Mouse (Mus musculus) heart, adult 2 months (tissue): ENCODE data around the gene Apod. TPM values are rescaled to one million over a fixed set of nuclear protein-coding genes. Genes with fewer than 3 reads are reported as not detected.
A peak's percentile ranks its signal among the peaks of the same experiment; 100 is the strongest.

Experiments used
- DNase-seq, 2 experiments: peaks; one replicate each; pipeline ENCODE4 v3.0.0; 2021
- H3K27ac ChIP-seq: fragments of 200-600 bp; 2 replicates; pipeline ENCODE4 v1.8.1; 2022
- H3K27me3 ChIP-seq: fragments of 200-500 bp; 2 replicates; pipeline ENCODE4 v1.6.1; 2012; ENCODE audit warnings: mild to moderate bottlenecking, low read length, inconsistent platforms, mixed read lengths; ENCODE audit not compliant: control insufficient read depth, insufficient read depth
- H3K36me3 ChIP-seq: fragments of 200-500 bp; 2 replicates; pipeline ENCODE4 v1.6.1; 2012; ENCODE audit warnings: low read length, inconsistent platforms; ENCODE audit not compliant: control insufficient read depth, insufficient read depth
- H3K4me1 ChIP-seq: fragments of 200-500 bp; 2 replicates; pipeline ENCODE4 v1.6.1; 2011; ENCODE audit warnings: low read length; ENCODE audit not compliant: control insufficient read depth, insufficient read depth
- H3K4me3 ChIP-seq: fragments of 200-600 bp; 2 replicates; pipeline ENCODE4 v1.8.1; 2022
- H3K79me2 ChIP-seq: fragments of 200-500 bp; replicated peaks from 2 replicates; pipeline ENCODE4 v1.6.1; 2012; ENCODE audit warnings: mild to moderate bottlenecking, inconsistent platforms, low read length, moderate library complexity, mixed read lengths; ENCODE audit not compliant: control insufficient read depth, insufficient read depth
- H3K9ac ChIP-seq: fragments of 200-500 bp; 2 replicates; pipeline ENCODE4 v1.6.1; 2012; ENCODE audit warnings: low read depth, mild to moderate bottlenecking, control low read depth, inconsistent platforms, low read length, mixed read lengths
- CTCF ChIP-seq: fragments of 200-600 bp; IDR thresholded peaks from 2 replicates; pipeline ENCODE4 v1.8.1; 2022; ENCODE audit warnings: antibody characterized with exemption, mild to moderate bottlenecking, moderate library complexity
- EP300 ChIP-seq: fragments of 200-500 bp; IDR thresholded peaks from 2 replicates; pipeline ENCODE4 v1.6.1; 2011; ENCODE audit warnings: low read depth, low read length, control low read depth; ENCODE audit not compliant: insufficient read depth
- POLR2A ChIP-seq: fragments of 200-500 bp; IDR thresholded peaks from 2 replicates; pipeline ENCODE4 v1.6.1; 2011; ENCODE audit warnings: mild to moderate bottlenecking, low read depth, low read length, control low read depth; ENCODE audit not compliant: insufficient read depth
- WGBS: fragments of 180-500 bp; shearing (Covaris S2); methylation state at CpG from one replicate; pipeline ENCODE4 v1.1.7; 2018; 5-methylcytosine and 5-hydroxymethylcytosine counted together
- intact Hi-C: fragments of 180-260 bp; cut with DNase I; formaldehyde crosslinking; loops from one replicate; pipeline ENCODE4 v1.15.1; 2025
- polyA plus RNA-seq: library from polyadenylated mRNA; depleted of rRNA; stranded (reverse); fragments of >200 nt; gene quantifications from 2 replicates; pipeline ENCODE4 v1.2.3, GENCODE M21; 2012
- total RNA-seq, 2 experiments: library from RNA; stranded (reverse); gene quantifications; 2 replicates each; pipeline ENCODE4 v1.2.3; 2021

Apod gene
- total and polyA plus RNA-seq, 3 experiments: 4.7 to 7.5 (median 5.3) TPM

DNA sequence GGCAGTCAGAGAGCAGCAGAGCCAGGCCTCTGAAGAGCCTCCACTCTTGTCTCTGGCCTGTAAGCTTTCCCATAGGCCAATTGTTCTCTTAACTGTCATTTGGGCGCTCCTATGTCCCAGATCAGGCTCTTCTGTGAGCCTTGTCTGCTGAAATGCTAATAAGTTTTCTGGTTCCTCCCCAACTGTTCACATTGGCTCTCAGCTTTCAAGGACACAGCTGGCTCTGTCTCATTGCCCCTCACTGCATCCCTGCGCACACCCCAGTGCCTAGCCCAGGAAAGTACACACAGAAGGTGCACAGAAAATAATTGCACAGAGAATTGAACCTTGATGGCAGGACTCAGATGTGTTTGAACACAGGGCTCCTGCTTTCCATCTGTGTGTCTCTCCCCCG lies 14.7 kb downstream of the Apod start:
- intact Hi-C loops: no loop called here
- H3K36me3 ChIP-seq: no peaks in the 10 kb centered on the region; the same call in 1 of the 2 replicates
- no peak overlapping the region for H3K27ac ChIP-seq
- DNase-seq: no peak
- TF ChIP-seq EP300 (no peak), POLR2A (no peak), CTCF (no peak)
- H3K4me3 ChIP-seq: no peak overlapping the region
- H3K9ac ChIP-seq: no peak overlapping the region
- H3K79me2 ChIP-seq: no peaks in the 10 kb centered on the region
- H3K27me3 ChIP-seq: no peaks in the 10 kb centered on the region
- WGBS: 88% methylated on average over 3 of the region's 3 CpGs
- H3K4me1 ChIP-seq: no peaks in the 10 kb centered on the region; the same call in 1 of the 2 replicates

DNA sequence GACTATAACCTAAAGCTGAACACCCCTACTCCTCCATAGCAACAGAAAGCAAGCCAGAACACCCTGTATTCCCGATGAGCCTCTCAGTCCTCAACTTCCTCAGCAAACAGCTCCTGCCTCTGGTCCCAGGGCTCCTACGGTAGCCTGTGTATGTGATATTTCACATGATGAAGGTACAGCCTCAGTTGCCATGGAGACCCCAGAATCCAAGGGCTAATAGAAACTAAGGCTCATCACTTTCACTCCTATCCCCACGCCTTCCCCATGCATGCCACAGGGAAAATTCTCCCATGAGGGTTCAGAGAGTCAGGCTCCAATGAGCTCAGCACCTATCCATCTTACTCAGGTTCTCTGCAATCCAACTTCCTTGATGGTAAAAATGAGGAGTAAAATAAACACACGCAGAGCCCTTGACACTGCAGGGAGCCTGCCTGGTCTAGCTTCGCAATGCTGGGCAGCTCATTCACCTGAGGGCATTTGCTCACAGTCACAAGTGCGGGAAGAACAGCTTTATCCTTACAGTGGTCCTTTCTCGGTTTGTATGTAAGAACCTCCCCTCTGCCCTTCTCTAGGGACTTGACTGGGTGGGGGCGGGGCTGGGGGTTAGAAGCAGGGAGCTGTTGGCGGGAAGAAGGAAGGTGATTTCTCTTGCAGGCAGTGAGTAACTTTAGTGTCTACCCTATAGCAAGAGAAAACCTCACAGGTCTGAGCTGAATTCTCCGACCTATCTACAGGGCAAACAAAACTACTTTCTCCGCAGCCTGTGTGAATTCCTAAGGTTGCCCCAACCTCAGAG lies 15.2 kb downstream of the Apod start:
- Histone ChIP-seq H3K27ac (no peak overlapping the region), H3K27me3 (no peaks in the 10 kb centered on the region), H3K9ac (no peak overlapping the region), H3K79me2 (no peaks in the 10 kb centered on the region), H3K36me3 (no peaks in the 10 kb centered on the region; the same call in 1 of the 2 replicates), H3K4me1 (no peaks in the 10 kb centered on the region; the same call in 1 of the 2 replicates), H3K4me3 (no peak overlapping the region)
- intact Hi-C loops: no loop called here
- TF ChIP-seq EP300 (no peak), POLR2A (no peak), CTCF (no peak)
- 84% methylated on average over 11 of the region's 11 CpGs for whole genome bisulfite sequencing
- no peak for DNase-seq

DNA sequence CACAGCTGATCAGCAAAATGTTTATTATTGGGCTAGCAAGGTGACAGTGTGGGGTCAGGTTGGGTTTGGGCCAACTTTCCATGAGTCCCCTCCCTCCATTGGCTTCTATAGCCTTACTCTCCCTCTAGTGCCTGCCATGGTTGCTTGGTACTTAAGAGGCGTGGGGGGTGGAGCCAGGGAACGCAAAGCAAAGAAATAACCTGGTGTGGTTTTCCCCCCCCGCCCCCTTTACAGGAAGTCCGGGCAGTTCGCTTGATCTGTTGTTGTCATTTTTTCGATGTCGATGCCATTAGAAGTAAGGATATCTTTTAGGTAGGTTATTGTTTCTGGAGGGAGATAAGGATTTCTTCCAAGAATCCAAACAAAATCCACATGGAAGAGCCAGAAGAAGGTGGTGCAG lies 17.5 kb downstream of the Apod start:
- no peak overlapping the region for H3K4me3 ChIP-seq
- no peaks in the 10 kb centered on the region for H3K4me1 ChIP-seq
- 73% methylated on average over 7 of the region's 7 CpGs for WGBS
- intact Hi-C loops: no loop called here
- no peaks in the 10 kb centered on the region for H3K27me3 ChIP-seq
- H3K79me2 ChIP-seq: no peaks in the 10 kb centered on the region
- no peak for DNase-seq
- no peaks in the 10 kb centered on the region for H3K36me3 ChIP-seq
- TF ChIP-seq EP300: no peak
- TF ChIP-seq CTCF: no peak
- no peak for TF ChIP-seq POLR2A
- H3K9ac ChIP-seq: no peak overlapping the region
- H3K27ac ChIP-seq: no peak overlapping the region

DNA sequence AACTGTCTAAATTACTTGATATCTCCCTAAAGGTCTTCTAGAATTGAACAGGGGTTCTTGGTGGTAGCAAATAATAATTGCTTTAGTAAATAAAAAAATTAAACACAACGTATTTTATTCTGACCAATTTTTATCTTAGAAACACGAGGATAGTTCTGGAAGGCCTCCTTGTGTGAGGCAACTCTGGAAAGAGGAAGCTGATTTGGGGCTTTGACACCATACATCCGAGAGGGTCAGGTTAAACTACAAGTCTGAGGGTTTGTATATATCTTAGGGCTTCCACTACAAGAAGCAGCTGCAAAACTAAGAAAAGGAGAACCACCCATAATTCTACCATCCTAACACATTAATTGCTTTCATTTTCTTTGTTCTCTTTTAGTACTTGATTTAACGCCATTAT lies 20.8 kb downstream of the Apod start:
- Histone ChIP-seq H3K79me2 (no peaks in the 10 kb centered on the region), H3K4me3 (no peak overlapping the region), H3K27me3 (no peaks in the 10 kb centered on the region), H3K9ac (no peak overlapping the region), H3K36me3 (peaks cover 4% of the 10 kb centered on the region; the same call in 1 of the 2 replicates), H3K27ac (no peak overlapping the region), H3K4me1 (peaks cover 8% of the 10 kb centered on the region)
- DNase-seq: no peak
- WGBS: 65% methylated on average over 4 of the region's 4 CpGs
- intact Hi-C loops: loop anchor here (2.0 to 5.0 kb wide), 2 partner anchors 34 to 53 kb away; no protein-coding TSS in a partner anchor
- TF ChIP-seq EP300 (no peak), POLR2A (no peak), CTCF (no peak)

DNA sequence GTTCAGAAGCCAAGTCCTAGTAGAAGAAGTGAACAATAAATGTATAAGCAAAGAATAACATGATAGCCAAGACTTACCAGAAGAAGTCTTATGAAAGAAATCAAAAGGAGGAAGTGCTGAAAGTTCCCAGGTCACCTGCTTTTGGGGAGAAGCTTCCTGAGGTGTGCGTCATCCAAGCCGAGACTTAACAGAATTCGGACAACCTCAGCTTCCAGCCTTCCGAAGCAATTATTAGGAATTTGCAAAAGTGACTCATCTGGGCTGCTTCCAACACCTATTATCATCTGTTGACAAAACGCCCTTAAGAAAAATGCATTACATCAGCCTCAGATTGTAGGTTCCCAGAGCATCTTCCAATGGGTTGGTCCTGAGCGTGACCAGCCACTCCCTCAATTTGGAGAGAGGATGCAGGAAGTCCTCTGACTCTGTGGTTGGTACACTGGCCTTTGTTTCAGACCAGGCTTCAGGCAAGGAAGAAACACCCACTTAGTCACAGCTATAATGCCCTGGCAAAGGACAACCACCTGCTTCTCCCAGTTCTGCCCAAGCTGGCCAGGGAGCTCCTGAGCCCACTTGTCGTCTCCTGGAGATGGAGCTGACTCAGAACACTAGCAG lies 23.8 kb downstream of the Apod start:
- no peaks in the 10 kb centered on the region for H3K27me3 ChIP-seq
- peaks cover 4% of the 10 kb centered on the region; the same call in 1 of the 2 replicates for H3K36me3 ChIP-seq
- peak overlapping the region; percentile 71 for H3K9ac ChIP-seq
- H3K79me2 ChIP-seq: no peaks in the 10 kb centered on the region
- TF ChIP-seq POLR2A: peak; percentile 50; the same call in 1 of the 2 replicates
- TF ChIP-seq EP300: peak; percentile 81
- TF ChIP-seq CTCF: no peak
- peak overlapping the region; percentile 87 for H3K27ac ChIP-seq
- H3K4me3 ChIP-seq: peak overlapping the region; percentile 39
- intact Hi-C loops: loop anchor here (1.0 to 5.0 kb wide), 2 partner anchors 15 to 36 kb away; no protein-coding TSS in a partner anchor
- peak; percentile 60 to 77 for DNase-seq
- peaks cover 9% of the 10 kb centered on the region for H3K4me1 ChIP-seq
- 12% methylated on average over 7 of the region's 7 CpGs for WGBS

DNA sequence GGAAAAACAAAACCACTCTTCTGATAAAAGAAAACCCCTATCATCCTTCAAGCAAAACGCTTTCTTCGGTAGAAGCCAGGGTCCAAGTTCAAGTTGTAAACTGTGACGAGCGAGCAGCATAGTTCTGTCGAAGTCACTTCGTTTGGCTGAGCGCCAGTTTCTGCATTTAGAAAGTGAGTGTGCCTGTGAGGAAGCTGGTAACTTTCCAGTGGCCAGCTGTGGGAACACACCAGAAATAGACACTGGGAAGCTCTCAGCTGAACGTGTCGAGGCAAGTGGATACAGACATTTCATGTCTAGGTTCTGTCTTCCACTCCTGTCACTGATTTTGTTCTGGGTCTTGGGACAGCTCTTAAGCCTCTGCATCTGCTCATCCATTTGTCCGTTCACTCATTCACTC lies 24.3 kb downstream of the Apod start:
- Histone ChIP-seq H3K4me1 (peaks cover 9% of the 10 kb centered on the region), H3K27ac (peak overlapping the region; percentile 87), H3K27me3 (no peaks in the 10 kb centered on the region), H3K9ac (peak overlapping the region; percentile 71), H3K4me3 (peak overlapping the region; percentile 39), H3K79me2 (no peaks in the 10 kb centered on the region), H3K36me3 (peaks cover 4% of the 10 kb centered on the region; the same call in 1 of the 2 replicates)
- peak; percentile 95 for TF ChIP-seq EP300
- TF ChIP-seq POLR2A: peak; percentile 67
- TF ChIP-seq CTCF: peak; percentile 24; the same call in 1 of the 2 replicates
- 1% methylated on average over 10 of the region's 10 CpGs for WGBS
- intact Hi-C loops: loop anchor here (1.0 to 5.0 kb wide), 2 partner anchors 14 to 37 kb away; no protein-coding TSS in a partner anchor
- peak; percentile 86 to 92 for DNase-seq
